Mouse (Mus musculus) forebrain, embryonic 14.5 days (tissue): ENCODE measurements around the gene Lman1l. TPM values are rescaled to one million over a fixed set of nuclear protein-coding genes. Genes with fewer than 3 reads are reported as not detected.
A peak's percentile ranks its signal among the peaks of the same experiment; 100 is the strongest.

Experiments
- ATAC-seq: fragments of 200-750 bp; cut with Nextera tagmentation; 2 replicates; pipeline ENCODE4 v1.8.0; 2017; ENCODE audit warnings: mild to moderate bottlenecking, moderate library complexity
- DNase-seq: peaks from one replicate; pipeline ENCODE4 v3.0.0-alpha.2; 2015; ENCODE audit warnings: low spot score
- H3K27ac ChIP-seq: fragments of 300-500 bp; sonication (generic); 2 replicates; pipeline ENCODE4 v1.5.1; 2014; ENCODE audit warnings: low read depth, mild to moderate bottlenecking, control low read depth, low read length, moderate library complexity
- H3K27me3 ChIP-seq: fragments of 300-500 bp; sonication (generic); replicated peaks from 2 replicates; pipeline ENCODE4 v1.6.1; 2014; ENCODE audit warnings: low read length, control low read depth, mixed read lengths; ENCODE audit not compliant: control insufficient read depth, insufficient read depth
- H3K36me3 ChIP-seq: fragments of 300-500 bp; sonication (generic); 2 replicates; pipeline ENCODE4 v1.6.1; 2014; ENCODE audit warnings: low read length, control low read depth; ENCODE audit not compliant: control insufficient read depth, insufficient read depth
- H3K4me1 ChIP-seq: fragments of 300-500 bp; sonication (generic); 2 replicates; pipeline ENCODE4 v1.6.1; 2014; ENCODE audit warnings: antibody characterized with exemption, low read length, control low read depth; ENCODE audit not compliant: control insufficient read depth, insufficient read depth
- H3K4me2 ChIP-seq: fragments of 300-500 bp; sonication (generic); 2 replicates; pipeline ENCODE4 v1.6.1; 2014; ENCODE audit warnings: mild to moderate bottlenecking, control low read depth, low read length
- H3K4me3 ChIP-seq: fragments of 300-500 bp; sonication (generic); 2 replicates; pipeline ENCODE4 v1.5.1; 2014; ENCODE audit warnings: low read depth, low read length, control low read depth
- H3K9ac ChIP-seq: fragments of 300-500 bp; sonication (generic); 2 replicates; pipeline ENCODE4 v1.6.1; 2014; ENCODE audit warnings: mild to moderate bottlenecking, low read length, control low read depth, moderate library complexity
- H3K9me3 ChIP-seq: fragments of 300-500 bp; sonication (generic); replicated peaks from 2 replicates; pipeline ENCODE4 v1.6.1; 2016; ENCODE audit warnings: low read length, control low read depth, mixed read lengths; ENCODE audit not compliant: control insufficient read depth
- WGBS: fragments of 180-500 bp; shearing (Covaris S2); extraction: QIAGEN DNeasy Blood & Tissue Kit; methylation state at CpG from one replicate; pipeline ENCODE4 v1.1.7; 2014; 5-methylcytosine and 5-hydroxymethylcytosine counted together
- polyA plus RNA-seq: library from polyadenylated mRNA; unstranded; fragments of >200 nt; fragmentation: Nextera tagmentation; extraction: Ambion mirVana; gene quantifications from 2 replicates; pipeline ENCODE4 v1.2.1, GENCODE M21; 2014

Lman1l gene
- polyA plus RNA-seq, 1 experiment from 2014 or later, result not detected

DNA sequence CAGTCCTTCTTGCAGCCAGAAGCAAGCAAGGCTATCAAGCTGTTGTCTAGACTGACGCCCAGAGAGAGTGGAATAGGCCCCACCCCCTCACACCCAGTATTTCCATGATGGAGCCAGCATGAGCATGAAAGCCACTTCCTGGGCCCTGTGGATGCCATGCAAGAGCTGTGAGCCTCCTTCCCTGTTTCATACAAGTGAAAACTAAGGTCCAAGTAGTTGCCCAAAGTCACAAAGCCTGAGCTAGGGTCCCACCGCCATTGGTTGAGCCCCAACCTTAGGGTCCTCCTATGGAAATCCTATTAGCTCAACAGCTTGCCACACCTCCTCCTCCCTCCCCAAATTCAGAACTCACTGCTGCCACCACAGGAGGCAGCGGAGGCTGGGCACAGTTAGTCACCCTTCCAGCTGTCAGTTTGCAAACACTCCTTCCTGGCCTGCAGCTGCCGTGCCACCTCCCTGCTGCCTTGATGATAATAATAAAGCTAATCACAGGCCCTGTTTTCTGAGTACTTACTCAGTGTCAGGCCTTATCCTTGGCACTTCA, 13.0 kb upstream of the Lman1l start:
- Histone ChIP-seq H3K27ac (no peak overlapping the region), H3K27me3 (no peaks in the 10 kb centered on the region), H3K9ac (no peak overlapping the region), H3K36me3 (peaks cover 37% of the 10 kb centered on the region), H3K9me3 (no peaks in the 10 kb centered on the region), H3K4me2 (no peak overlapping the region), H3K4me3 (no peak overlapping the region), H3K4me1 (peaks cover 6% of the 10 kb centered on the region; the same call in 1 of the 2 replicates)
- peak; percentile 46 for DNase-seq
- ATAC-seq, result peak; percentile 30; the same call in 1 of the 2 replicates
- 38% methylated on average over 4 of the region's 4 CpGs for WGBS

DNA sequence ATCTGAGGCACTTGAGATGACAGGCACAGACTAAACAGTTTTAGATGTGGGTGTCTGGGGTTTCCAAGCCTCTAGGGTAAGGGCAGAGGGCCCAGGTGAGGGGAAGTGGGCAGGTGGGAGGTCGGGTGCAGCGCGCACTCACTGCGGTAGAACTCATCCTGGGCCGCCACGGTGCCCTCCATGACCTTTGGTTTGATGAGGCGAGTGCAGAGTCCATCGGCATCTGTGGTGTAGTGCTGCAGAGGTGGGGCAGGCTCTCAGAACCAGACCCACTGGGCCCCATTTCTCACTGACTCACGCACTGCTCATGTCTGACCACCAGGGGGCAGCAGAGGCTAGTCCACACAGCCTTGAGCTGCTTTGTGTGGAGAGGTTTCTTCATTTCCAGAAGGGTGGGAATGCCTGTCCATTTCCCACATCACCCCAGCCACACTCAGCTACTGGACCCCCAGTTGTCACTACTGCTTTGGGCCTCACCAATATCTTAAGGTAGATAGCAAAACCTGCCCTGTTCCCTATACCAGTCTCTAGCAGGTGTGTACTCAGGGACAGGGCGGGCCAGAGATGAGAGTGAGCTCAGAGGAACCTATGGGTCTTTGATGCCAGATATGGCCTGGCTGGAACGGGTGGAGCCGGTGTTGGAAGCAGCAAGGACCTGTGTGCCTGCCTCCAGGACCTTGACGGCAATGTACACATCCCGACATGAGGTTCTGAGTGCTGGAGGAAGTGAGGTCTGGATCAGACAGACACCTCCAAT, 8.7 kb upstream of the Lman1l start:
- Histone ChIP-seq H3K4me1 (no peaks in the 10 kb centered on the region), H3K9ac (no peak overlapping the region), H3K9me3 (no peaks in the 10 kb centered on the region), H3K36me3 (peaks cover 77% of the 10 kb centered on the region), H3K4me3 (no peak overlapping the region), H3K27ac (0 out of 2 replicates have a peak overlapping the region, but pooled peaks have one; percentile 27), H3K27me3 (no peaks in the 10 kb centered on the region), H3K4me2 (no peak overlapping the region)
- DNase-seq (peak; percentile 82), ATAC-seq (peak; percentile 73)
- WGBS, result 74% methylated on average over 14 of the region's 14 CpGs

DNA sequence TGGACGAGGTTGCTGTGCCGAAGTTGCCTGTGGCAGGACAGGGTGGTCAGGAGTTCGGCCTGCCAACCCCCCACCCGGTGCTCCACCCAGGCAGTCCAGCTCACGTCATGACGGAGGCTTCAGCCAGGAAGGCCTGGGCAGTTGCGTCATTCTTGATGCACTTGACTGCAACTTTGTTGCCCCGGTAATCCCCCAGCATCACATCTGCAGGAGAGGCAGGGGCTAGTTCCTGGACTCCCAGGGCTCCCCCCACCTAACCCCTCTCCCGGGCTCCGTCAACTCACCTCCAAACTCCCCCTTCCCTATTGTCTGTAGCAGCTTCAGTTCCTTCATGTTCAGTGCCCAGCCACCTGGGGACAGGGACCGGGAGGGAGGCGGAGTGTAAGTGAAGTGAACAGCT, 8.1 kb upstream of the Lman1l start:
- DNase-seq (no peak), ATAC-seq (no peak)
- no peaks in the 10 kb centered on the region for H3K9me3 ChIP-seq
- WGBS, result 94% methylated on average over 12 of the region's 12 CpGs
- H3K36me3 ChIP-seq, result peaks cover 78% of the 10 kb centered on the region
- H3K4me3 ChIP-seq, result no peak overlapping the region
- no peak overlapping the region for H3K9ac ChIP-seq
- H3K27ac ChIP-seq, result no peak overlapping the region
- H3K4me1 ChIP-seq, result no peaks in the 10 kb centered on the region
- no peaks in the 10 kb centered on the region for H3K27me3 ChIP-seq
- no peak overlapping the region for H3K4me2 ChIP-seq

DNA sequence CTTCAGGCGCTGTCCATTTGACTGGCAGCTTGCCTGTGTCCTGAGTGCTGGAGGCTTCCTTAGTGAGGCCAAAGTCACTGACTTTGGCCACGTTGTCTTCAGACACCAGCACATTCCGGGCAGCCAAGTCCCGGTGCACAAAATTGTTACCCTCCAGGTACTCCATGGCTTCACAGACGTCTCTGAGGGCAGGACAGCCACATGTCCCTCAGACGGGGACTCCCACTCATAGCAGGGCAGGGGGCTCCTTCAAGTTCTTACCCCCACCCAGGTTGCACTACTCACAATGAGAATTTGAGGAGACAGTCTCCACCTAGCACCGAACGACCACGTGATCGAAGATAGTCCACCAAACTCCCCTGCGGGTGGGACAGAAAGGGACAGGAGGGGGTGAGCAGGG, 7.3 kb upstream of the Lman1l start:
- Histone ChIP-seq H3K9me3 (no peaks in the 10 kb centered on the region), H3K4me3 (no peak overlapping the region), H3K4me1 (no peaks in the 10 kb centered on the region), H3K27me3 (no peaks in the 10 kb centered on the region), H3K4me2 (no peak overlapping the region), H3K36me3 (peaks cover 74% of the 10 kb centered on the region), H3K9ac (no peak overlapping the region), H3K27ac (no peak overlapping the region)
- DNase-seq, result no peak
- ATAC-seq, result no peak
- WGBS, result 92% methylated on average over 11 of the region's 11 CpGs

DNA sequence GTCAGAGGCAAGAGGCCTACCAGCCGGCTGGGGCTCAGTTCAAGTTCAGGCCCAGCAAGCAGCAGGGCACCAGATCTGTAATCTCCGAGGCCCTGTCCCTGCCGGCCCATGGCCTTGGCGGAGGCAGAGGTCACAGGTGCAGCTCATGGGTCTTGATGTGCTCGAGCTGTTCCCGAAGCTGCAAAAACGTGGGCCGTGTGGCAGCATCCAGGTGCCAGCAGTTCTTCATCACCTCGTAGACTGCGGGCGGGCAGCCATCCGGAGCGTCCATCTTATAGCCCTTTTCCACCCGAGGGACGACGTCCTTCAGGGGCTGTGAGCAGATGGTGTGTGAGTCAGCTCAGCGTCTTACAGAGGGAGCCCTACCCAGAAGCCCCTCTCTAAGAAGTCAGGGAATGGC, 6.6 kb upstream of the Lman1l start:
- 93% methylated on average over 17 of the region's 17 CpGs for WGBS
- Histone ChIP-seq H3K36me3 (peaks cover 74% of the 10 kb centered on the region), H3K9me3 (no peaks in the 10 kb centered on the region), H3K4me2 (no peak overlapping the region), H3K4me3 (no peak overlapping the region), H3K27ac (no peak overlapping the region), H3K9ac (no peak overlapping the region), H3K27me3 (no peaks in the 10 kb centered on the region), H3K4me1 (no peaks in the 10 kb centered on the region)
- DNase-seq, result no peak
- no peak for ATAC-seq

DNA sequence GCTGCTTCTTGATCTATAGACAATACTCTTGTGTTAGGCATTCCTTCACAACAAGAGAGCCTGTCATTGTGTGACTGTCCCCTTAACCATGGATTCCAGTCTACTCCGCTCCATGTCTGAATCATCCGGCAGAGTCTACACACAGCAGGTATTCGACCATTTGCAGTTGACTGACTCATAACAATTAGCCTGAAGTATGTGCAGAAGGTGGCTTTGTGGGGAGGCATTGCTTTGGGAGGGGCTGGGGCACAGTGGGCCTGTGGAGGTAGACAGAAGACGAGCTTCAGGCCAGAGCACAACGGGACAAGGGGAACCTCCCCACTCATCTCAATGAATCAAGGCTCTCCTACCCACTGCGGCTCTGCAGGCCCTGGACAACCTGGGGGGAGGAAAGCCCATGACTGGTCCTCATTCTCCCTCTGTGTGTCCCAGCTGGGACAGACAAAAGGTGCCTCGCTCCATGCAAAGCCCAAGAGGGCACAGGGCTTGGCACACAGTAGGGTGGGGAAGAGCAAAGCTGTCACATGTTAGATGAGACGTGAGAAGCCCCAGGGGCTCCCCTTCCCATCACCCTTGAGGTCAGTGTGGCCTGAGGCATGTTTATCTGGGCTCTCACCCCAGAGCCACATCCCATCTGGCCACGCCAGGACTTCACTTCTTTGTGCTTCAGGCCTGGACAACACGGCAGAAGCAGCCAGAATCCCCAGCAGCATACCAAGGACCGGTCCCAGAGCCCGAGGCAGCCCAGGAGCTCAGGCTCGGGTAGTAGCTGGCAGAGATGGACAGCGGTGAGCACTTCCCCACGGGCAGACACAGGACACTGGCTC, 5.3 kb upstream of the Lman1l start:
- Histone ChIP-seq H3K27me3 (no peaks in the 10 kb centered on the region), H3K27ac (no peak overlapping the region), H3K9ac (no peak overlapping the region), H3K36me3 (peaks cover 66% of the 10 kb centered on the region), H3K4me2 (no peak overlapping the region), H3K4me1 (no peaks in the 10 kb centered on the region), H3K9me3 (no peaks in the 10 kb centered on the region), H3K4me3 (no peak overlapping the region)
- ATAC-seq, result no peak
- 65% methylated on average over 15 of the region's 15 CpGs for WGBS
- no peak for DNase-seq

DNA sequence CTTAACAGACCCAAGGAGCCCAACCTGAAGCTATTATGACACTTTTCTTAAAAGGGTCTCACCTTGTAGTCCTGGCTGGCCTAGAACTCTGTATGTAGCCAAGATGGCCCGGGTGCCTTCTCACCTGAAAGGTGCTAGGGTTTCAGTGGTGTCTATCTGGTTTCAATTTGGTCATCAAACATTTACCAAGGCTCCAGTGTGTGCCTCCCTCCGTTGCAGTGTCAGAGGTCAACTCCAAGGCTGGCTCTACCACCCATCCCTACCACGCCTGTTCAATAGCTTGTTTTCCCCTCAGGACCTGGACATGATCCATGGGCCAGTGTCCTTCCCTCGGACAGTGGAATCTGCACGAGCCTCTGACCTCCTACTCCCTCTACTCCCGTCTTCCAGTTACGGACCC, 3.7 kb upstream of the Lman1l start:
- H3K4me3 ChIP-seq, result no peak overlapping the region
- WGBS, result 89% methylated on average over 7 of the region's 7 CpGs
- no peaks in the 10 kb centered on the region for H3K9me3 ChIP-seq
- H3K9ac ChIP-seq, result no peak overlapping the region
- ATAC-seq (no peak), DNase-seq (no peak)
- no peak overlapping the region for H3K27ac ChIP-seq
- H3K36me3 ChIP-seq, result peaks cover 51% of the 10 kb centered on the region
- H3K4me2 ChIP-seq, result no peak overlapping the region
- no peaks in the 10 kb centered on the region for H3K4me1 ChIP-seq
- H3K27me3 ChIP-seq, result no peaks in the 10 kb centered on the region

GRCm38 (mm10) chr9:57618854-57619253, 1.7 kb downstream of the Lman1l start:
- Histone ChIP-seq H3K9ac (no peak overlapping the region), H3K27me3 (no peaks in the 10 kb centered on the region), H3K36me3 (no peaks in the 10 kb centered on the region), H3K9me3 (no peaks in the 10 kb centered on the region), H3K27ac (no peak overlapping the region), H3K4me2 (no peak overlapping the region), H3K4me1 (no peaks in the 10 kb centered on the region), H3K4me3 (no peak overlapping the region)
- WGBS, result 79% methylated on average over 8 of the region's 8 CpGs
- DNase-seq, result no peak
- no peak for ATAC-seq
